Mouse (Mus musculus) right cerebral cortex, adult 2 months (tissue): Measurements from ENCODE around the gene Pdzph1.

Experiments used
- DNase-seq, 2 experiments: peaks; one replicate each; pipeline ENCODE4 v3.0.0; 2021 to 2022; ENCODE audit warnings: low spot score in 2 of 2

Gene Pdzph1

DNA sequence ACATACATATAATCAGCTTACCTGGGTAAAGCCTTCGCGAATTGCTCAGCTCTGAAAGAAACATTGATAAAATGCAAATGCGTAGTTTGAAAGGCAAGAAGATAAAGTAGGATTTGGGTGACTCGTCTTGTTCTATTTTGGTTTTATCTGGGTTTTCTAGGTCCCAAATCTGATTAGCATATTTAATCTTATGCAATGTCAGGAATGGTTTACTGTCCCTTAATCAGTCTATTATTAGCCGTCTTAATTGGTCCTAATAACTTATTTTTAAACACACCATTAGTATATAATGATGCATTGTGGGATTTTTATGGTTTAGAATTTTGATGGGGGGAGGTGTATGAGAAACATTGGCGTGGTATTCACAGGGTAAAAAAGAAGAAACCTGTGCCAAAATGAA, at the start of gene Pdzph1:
Gene Pdzph1, minus strand, starts transcription at position 101 of the 400 bp plus-strand sequence.
- no peak for DNase-seq

DNA sequence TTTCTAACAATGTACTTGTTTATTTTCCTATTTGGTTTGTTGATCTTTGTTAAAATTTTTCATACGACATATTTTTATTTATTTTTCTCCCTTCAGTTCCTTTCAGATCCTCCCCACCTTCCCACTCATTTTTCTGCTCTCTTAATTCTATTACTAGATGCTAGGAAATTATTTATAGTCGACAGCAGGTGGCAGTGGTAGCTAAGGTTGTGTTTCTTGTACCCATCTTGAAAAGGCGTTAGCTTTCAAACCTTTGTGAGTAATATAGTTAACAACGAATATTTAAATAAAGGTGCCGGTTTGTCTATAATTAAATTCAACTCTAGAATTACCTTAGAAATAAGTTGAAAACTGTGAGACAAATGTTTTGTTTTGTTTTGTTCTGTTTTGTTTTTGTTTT, 48.6 kb upstream of the Pdzph1 start:
- DNase-seq: peak; percentile 23 to 33

DNA sequence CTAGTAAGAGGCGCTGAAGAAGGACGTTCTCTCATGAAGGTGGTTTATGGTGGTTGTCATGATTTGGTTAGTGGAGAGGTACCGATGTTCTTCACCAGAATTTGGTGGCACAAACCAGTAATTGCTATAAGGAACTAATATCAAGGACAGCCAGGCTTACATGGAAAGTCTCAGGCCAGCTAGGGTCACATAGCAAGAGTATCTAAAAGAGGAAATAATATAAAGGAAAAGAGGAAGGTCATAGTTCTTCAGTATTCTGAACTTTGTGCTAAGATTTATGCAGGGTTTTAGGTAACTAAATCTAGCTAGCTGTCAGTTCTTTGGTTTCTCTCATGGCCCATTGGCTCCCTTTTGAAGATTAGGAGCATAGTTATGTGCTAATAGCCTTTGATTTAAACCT, 42.3 kb upstream of the Pdzph1 start:
- DNase-seq: no peak

DNA sequence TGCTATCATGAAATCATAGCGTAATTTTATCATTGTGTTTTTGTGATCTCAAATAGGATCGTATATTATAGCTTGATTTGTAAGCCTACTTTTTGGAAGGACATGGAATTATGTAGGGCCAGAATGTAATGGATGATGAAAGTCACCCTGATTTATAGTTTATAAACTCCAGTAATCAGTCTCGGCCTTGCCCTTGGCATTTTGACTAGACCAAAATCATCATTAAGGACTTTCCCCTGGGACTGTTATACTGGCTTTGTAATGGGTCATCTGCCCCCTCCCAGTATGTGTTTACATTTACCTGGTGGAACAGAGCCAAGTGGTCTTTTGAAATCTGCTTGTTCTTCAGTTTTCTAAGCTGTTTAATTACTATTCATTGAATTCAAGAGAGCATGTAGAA, 35.2 kb upstream of the Pdzph1 start:
- DNase-seq: no peak

DNA sequence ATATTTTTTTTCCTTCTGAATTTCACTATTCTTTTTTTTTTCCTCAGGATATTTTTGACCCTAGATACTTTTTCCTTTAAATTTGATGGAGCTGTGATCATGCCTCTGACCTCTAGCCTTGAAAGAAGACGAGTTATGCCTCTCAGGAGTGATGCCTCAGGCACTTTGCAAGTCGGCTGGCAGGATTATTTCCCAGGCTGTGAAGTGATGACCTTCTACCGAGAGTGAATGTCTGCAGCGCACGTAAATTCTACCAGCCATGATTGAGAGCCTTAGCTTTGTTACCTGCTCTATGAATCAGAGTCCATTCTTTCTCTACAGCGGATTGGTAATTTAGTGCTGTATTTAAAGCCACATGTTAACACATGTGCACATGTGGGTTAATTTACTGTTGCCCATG, 33.3 kb upstream of the Pdzph1 start:
- DNase-seq: no peak

DNA sequence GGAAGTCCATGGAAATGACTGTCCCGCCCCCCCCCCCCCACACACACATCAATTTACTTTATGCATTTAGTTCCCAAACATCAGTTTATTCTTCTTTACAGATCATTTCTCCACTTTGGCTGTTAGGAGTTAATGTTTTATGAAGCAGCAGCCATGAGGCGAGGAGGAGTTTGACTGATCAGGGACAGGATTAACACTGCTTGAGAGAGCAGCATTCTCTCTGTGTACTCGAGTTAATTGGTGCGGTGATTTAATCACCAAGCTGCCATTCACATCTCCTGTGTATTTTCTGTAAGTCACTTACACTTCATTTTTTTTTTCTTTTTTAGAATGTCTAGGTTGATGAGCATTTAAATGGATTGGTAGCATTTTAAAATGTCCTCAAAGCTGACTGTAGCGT, 32.8 kb upstream of the Pdzph1 start:
- no peak for DNase-seq

DNA sequence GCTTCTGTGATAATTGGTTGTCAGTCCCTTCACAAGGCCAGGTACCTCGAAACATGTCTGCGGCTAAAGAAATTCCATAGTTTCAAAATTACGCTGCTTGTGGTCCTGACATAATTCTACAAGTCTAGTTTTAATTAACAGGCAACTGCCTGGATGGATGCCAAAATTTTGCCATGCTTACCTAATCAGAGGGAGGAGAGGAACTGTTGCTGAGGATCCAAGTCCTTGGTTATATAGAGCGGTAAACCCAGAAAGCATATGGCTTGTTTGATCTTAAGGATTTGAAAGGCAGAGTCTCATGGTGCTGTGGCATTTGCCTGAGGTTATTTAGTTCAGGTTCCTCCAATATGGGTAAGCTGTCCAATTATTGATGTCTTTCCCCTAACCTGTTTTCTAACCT, 27.5 kb upstream of the Pdzph1 start:
- DNase-seq: no peak

DNA sequence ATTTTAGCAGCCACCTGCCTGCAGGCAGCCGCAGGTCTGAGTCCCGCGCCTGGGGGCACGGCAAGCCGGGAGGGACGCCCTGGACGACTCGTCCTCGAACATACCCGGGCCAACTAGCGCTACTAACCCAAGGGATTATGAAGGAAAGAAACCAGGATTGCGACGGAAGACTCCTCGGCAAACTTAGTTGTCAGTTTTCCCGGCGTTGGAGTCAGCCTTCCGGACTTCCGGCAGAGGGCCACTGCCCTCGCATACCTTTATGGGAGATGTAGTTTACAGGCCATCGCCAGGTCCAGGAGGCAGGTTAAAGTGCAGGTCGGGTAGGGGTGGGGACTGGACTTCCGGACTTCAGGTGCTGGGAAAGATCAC, 21.9 kb upstream of the Pdzph1 start, which contains the start of gene Nudt12:
Gene Nudt12, minus strand, starts transcription at position 282 of the 369 bp plus-strand sequence.
- DNase-seq: peak; percentile 60 to 72

DNA sequence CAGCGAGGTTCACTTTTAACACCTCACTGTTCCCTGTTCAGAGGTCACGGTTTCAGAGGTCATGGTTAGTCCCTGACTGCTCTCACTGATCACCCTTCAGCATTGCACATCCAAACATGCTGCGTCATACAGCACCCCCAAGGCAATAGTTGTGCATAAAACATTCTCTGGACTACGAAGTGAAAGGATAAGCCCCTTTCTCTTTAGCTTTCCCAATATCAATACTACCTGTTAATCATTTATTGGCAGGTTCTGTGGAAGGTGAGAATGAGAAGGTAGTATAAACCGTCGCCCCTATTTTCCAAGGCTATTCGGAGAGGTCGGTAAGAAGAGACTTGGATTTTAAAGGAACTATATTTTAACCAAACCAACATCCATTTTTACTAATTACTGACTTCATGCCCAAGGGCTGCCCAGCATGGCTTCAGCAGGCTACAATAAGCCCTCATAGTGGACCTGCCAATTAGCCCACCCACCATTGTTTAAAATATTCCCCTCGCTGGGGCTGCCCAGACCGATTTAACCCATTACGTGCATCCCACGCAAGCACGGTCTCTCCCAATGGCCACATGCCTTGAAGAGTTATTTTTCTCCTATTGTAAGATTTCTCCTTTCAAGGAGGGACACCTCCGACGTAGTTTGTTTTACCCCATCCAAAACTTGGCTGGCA, 21.4 kb upstream of the Pdzph1 start:
- DNase-seq: no peak

DNA sequence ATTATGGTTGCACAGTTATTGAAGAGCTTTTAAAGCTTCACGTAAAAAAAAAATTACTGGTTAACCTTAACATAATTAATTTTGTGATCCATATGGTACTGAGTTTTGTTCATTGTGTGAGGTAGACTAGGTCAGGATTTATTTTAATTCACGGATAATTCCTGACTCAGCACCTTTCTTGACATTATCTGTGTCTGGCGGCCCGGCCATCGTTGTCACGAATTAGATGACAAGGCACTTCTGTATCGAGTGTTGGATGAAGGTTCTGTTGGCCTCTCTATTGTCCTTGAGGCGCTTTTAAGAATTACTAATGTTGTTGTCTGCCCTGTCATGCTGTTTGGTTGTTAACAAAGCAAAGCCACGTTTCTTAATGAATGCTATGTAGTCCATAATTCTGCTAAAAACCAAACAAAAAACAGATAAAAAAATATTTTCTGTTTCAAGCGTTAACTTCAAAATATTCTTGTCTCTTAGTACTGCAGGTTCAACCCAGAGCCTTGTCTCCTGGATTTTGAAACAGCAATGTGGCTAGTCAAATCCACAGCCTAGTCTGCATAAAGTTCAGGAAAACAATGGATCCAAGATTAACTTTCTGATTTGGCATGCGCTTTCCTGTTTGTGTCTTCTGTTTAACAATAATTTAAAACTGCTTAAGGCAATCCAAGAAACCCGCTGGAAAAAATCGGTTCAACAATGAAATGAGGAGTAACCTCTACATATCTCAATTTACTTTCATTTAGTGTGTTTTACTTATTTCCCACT, 20.6 kb upstream of the Pdzph1 start:
- DNase-seq: no peak

DNA sequence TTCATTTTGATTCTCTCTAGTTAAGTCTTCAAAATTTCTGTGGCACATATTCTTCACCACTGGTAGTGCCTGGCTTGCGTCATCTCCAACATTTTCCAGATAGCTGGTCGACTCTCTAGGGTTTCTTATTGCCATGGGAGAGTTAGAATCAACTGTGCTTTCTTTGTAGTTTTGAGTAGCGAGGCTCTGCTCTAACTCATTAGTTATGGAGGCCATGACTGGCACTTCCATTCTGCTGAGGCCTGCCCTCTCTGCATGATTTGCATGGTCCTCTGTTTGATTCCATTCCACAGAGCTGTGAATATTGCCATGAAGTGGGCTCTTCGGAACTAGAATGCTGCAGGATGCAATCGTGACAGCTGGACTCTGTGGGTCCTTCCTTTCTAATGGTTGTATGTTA, 17.9 kb downstream of the Pdzph1 start:
- DNase-seq: no peak

DNA sequence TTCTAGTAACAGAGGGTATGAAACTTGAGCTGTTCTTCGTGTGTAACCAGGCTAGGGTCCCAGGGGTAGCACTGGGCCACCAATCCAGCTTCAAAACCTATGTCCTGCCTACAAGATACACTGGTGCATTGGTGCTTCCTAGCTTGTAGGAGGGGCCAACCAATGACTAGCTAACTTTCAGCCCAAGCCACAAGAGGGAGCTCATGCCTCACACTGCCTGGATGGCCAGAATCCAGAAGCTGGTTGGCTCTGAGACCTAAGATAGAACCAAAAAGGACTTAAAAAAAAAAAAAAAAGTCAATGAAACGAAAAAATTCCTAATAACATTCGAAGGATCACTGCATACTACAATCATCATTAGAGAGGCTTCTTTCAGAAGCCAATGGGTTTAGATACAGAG, 31.3 kb downstream of the Pdzph1 start:
- DNase-seq: peak; percentile 39 to 41

DNA sequence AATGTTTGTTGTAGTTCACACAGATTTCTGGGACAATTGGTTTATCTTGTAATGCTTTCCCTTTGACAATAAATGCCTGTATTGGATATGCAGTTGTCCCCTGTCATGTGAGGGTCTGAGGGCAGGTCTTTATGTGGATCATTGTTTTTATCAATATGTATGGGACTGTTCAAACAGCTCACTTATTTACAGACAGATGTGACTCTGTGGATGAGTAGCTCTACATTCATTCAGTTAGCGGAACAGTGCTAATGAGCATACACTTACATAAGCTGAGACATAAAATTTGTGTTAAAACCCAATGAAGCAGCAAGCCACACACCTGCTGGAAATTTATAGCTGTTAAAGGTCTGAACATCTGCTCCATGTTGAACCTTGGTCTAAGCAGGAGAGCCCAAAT, 34.1 kb downstream of the Pdzph1 start:
- DNase-seq: no peak

DNA sequence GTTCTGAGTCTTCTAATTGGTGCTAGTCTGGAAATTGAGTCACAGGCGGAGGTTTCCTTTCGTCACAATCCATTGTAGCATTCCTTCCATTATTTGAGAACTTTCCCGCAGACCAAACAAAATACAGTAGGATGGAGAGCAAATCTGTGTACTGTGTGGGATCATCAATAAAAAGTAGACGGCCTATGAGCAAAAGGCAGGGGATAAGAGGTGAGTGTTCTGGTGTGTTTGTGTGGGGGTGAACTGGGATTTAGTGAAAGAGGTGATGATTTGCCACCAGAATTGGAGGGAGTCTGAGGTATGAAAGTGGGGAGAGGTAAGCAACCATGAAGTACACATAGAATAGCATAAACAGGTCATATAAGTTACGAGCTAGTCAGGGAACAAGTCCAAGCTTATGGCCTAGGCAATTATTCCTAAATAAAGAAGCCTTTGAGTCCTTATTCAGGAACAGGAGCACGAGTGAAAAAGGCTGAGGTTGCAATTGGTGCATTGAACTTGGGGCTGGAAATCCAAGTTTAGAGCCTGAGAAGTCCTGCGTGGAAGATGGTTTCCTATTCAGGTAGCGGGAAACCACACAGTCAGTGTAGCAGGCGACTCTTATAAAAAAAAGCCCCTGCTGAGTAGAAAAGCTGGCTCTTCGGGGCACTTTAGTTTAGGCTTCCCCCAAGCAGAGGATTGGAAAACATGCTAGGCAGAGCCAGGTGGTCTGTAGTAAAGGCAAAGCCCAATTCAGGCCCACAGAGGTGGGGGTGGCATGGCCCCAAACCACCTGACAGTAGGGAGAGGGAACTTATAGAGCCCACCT, 48.0 kb downstream of the Pdzph1 start:
- DNase-seq: no peak

DNA sequence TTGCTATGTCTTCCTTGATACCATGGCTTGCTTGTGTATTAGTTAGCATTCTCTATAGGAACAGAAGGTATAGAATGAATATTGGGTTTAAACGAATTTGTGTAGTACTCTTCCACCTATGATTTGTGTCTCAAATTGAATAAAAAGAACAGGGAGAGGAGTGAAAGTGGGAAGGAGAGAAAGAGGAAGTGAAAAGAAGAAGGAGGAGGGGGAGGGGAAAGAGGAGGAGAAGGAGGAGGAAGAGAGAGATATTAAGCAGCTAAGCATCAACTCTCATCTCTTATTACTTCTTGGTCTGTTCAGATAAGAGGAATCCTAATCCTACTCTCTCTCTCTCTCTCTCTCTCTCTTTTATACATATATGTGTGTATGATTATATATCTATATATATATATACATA, 52.6 kb downstream of the Pdzph1 start:
- no peak for DNase-seq

DNA sequence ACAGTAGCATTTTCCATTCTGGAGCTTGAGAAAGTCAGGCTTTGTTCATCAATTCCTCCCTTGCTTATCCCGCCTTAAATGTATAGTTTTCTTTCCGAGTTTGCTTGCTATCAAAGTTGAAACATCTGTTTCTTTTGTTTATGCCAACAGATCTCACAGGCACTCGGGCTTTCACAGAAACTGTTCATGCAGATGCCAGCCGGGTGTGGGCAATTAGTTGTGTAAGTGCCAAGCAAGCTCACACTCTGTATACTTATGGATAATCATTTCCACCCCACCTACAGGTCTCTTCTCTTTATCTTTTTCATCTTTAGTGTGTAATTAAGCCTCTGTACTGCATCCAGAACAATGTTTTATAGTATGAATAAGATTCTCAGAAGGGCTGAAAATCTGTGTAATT, 53.6 kb downstream of the Pdzph1 start:
- DNase-seq: peak in 1 of 2 experiments; percentile 15

DNA sequence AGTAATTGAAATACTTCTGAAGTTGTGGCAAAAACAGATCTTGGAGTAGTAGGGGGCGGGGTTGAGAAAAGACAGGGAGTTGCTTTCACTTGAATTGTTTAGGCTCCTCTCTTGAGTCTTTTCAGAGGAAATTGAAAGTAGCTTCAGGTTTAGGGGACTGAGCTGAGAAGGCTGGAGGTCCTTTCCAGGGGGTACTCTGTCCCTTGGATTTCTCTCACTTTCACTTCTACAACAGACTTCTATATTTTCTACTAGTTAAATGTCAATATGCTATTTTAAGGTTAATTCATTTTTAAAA, 58.2 kb downstream of the Pdzph1 start:
- DNase-seq: no peak

DNA sequence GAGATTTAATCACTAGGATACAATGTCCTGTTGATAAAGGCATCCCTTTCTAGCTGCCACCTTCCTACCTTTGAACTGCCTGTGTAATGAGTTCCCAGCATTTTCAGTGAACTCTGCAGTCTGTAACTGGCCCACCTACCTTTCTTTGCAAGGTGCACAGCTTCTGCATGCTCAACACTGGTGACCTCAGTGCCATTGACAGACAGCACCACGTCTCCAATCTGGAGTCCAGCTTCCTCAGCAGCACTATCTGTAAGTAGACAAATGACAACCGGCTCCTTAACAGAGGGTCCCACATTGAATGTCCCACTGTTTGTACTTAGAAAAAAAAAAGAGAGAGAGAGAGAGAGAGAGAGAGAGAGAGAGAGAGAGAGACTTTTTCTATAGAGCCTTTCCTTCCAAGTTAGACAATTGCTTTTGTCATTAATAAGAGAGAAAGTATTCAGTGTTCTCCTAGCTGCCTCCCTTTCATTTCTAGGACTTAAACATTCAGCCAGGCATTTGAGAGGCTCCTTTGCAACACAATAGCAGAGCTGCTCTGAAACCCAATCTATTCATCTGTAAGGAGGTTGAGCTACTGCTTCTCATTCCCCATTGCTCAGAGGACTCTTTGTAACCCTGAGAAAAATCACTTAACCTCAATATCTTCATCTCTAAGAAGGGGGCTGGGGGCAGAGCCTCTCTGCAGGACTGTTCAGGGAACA, 58.7 kb downstream of the Pdzph1 start:
- DNase-seq: no peak

DNA sequence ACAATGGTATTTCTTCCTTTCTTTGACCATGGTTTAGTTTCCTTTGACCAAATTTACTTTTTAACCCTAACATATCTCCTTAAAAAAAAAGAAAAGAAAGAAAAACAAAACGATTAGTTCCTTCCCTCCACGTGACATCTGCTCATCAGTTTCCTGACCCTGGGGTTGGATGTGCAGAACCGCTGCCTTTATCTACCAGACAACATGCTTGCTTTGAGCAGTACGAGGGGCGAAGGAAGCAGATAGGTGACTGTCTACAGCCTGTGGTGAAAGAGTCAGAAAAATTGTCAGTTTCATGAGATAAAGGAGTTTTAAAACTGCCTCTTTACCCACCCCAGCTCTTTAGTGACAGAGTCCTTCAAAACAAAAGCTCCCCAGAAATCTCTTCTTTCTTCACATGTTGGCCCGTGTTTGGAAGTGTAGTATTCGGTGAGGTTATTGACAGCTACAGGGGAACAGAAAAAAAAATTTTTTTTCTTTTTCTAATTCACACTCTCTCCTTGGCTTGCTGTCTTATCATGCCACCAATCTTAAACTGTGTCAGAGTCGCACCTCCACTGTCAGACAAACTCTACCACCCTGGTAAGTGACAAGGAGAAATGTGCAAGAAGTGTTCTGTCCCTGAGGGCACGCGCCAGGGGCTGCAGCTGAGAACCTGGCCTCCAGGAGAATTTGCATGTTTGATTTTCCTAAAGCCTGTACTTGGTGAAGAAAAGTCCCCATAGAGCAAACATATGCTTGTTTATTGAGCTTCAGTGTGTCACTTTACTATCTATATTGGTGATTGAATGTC, 66.2 kb downstream of the Pdzph1 start:
- no peak for DNase-seq

DNA sequence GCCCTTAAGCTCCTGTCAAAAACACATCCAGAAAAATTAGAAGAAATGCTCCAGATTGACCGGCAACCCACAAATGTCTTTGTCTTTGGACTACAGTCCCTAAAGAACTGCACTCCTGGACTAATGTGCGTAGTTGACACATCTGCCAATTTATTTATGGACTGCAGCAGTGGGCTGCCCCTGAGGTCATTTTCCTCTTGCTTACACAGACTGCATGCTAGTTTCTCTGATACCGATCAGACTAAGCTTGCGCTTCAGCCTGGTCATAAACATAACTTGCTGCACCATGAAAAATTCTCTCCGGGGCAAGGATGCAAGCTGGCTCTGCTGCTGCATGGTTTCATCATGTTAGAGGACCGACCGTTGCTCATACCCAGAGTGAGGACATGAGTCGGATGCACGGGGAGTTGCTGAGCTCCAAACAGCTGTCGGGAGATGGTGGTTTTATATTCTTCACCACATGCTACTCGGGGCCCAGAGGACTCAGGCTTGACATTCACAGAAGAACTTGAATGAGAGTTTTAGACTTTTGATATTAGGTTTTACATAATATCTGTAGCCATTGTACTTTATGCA, 67.2 kb downstream of the Pdzph1 start:
- DNase-seq: no peak

DNA sequence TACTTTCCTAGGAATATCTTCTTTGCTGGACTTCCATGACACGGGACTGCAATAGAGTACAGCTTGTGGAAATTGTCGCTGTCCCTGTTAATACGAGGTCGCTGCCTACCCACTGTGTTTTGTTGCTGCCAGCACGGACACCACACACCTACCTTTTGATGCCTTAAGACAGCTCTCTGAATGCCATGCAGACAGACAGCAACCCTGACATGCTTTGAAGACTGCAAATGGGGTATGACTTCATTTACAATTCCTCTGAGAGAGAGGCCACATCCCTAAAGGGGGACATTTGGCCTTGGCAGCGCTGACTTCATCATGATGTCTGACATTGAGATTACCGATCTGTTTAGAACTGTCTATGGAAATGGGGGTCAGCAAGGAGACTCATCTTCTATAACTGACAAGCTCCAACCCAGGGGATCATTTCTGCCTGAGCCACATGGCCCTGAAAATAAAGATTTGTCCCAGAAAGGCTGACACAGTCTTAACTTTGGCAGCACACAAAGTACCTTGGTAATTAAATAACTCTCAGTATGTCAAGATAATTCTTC, 67.8 kb downstream of the Pdzph1 start:
- no peak for DNase-seq
